In genomic region chr11:61091642-61092262, GRCm38 (mm10) we compare ENCODE assay signal across 9 mouse cellular contexts. TPM values are rescaled to one million over a fixed set of nuclear protein-coding genes. Genes with fewer than 3 reads are reported as not detected.
A peak's percentile ranks its signal among the peaks of the same experiment; 100 is the strongest.
DNase-seq lines count a peak whose midpoint lies in the region; ATAC-seq and TF ChIP-seq lines count a peak whose summit lies in the region.
"Had no signal": no experiment of that assay in that cellular context is flagged by ENCODE, and none has a peak within 500 bp of the region (broad histone marks: within the 10 kb centered on the region; RNA-seq: fewer than 3 reads in every experiment).

No protein-coding gene starts in this region.

- H3K4me3 ChIP-seq in neural tube, embryonic 15.5 days (replicated peaks), result no peak overlapping the region
- no peak overlapping the region for H3K4me3 ChIP-seq in embryonic facial prominence, embryonic 10.5 days
- H3K4me3 ChIP-seq in hindbrain, embryonic 16.5 days (ENCODE audit: low read length), result no peak overlapping the region
- H3K4me3 ChIP-seq in myocyte, result no peak overlapping the region
- H3K4me3 ChIP-seq: heart, embryonic 13.5 days had no signal

- WGBS in neural tube, embryonic 15.5 days, result 19% methylated on average over 7 of the region's 7 CpGs
- 23% methylated on average over 7 of the region's 7 CpGs for WGBS in embryonic facial prominence, embryonic 10.5 days
- WGBS in hindbrain, embryonic 16.5 days, result 17% methylated on average over 7 of the region's 7 CpGs

- no peak overlapping the region for H3K9ac ChIP-seq in neural tube, embryonic 15.5 days (replicated peaks)
- peak overlapping the region; percentile 35; the same call in 1 of the 2 replicates for H3K9ac ChIP-seq in hindbrain, embryonic 16.5 days (ENCODE audit: low read depth, low read length)
- H3K9ac ChIP-seq: heart, embryonic 13.5 days had no signal

- no peak for ATAC-seq in neural tube, embryonic 15.5 days (ENCODE audit: low FRiP score)
- 0 out of 2 replicates have a peak, but pooled peaks have one; percentile 24 for ATAC-seq in hindbrain, embryonic 16.5 days

- intact Hi-C loops in left cerebral cortex, postnatal 25 days (cut with DNase I), result loop anchor here (1.0 to 10.0 kb wide), 4 partner anchors 49 to 257 kb away; partner anchors contain the start of gene Dhrs7b

- H3K4me2 ChIP-seq in neural tube, embryonic 15.5 days, result no peak overlapping the region
- no peak overlapping the region for H3K4me2 ChIP-seq in hindbrain, embryonic 16.5 days (ENCODE audit: low read length)
- H3K4me2 ChIP-seq in myocyte (ENCODE audit: low read depth), result peak overlapping the region; percentile 25
- H3K4me2 ChIP-seq: heart, embryonic 13.5 days had no signal

- DNase-seq in neural tube, embryonic 10.5 days (ENCODE audit: extremely low spot score, low spot score), result peak; percentile 58
- peak; percentile 30 for DNase-seq in adrenal gland, adult 8-10 months
- DNase-seq in embryonic facial prominence, embryonic 10.5 days (ENCODE audit: low spot score), result peak; percentile 73
- peak; percentile 80 to 85 for DNase-seq in left cerebral cortex, postnatal 25 days (ENCODE audit: low spot score in 2 of 2)
- DNase-seq in thymus, postnatal 4 days, result peak; percentile 83

- no peaks in the 10 kb centered on the region for H3K27me3 ChIP-seq in neural tube, embryonic 15.5 days (replicated peaks)
- H3K27me3 ChIP-seq in embryonic facial prominence, embryonic 10.5 days (replicated peaks; ENCODE audit: low read depth, poor library complexity, severe bottlenecking), result no peaks in the 10 kb centered on the region
- no peaks in the 10 kb centered on the region for H3K27me3 ChIP-seq in hindbrain, embryonic 16.5 days (replicated peaks; ENCODE audit: control insufficient read depth, insufficient read depth, low read length)
- H3K27me3 ChIP-seq in myocyte (ENCODE audit: control insufficient read depth, insufficient read depth, insufficient read length), result no peaks in the 10 kb centered on the region

- H3ac ChIP-seq in myocyte (ENCODE audit: control insufficient read depth, insufficient read length), result no peak overlapping the region

- H3K4me1 ChIP-seq in neural tube, embryonic 15.5 days, result no peaks in the 10 kb centered on the region
- no peaks in the 10 kb centered on the region for H3K4me1 ChIP-seq in embryonic facial prominence, embryonic 10.5 days
- no peaks in the 10 kb centered on the region for H3K4me1 ChIP-seq in hindbrain, embryonic 16.5 days (ENCODE audit: control insufficient read depth, insufficient read depth, low read depth, low read length)
- H3K4me1 ChIP-seq: heart, embryonic 13.5 days had no signal

- no peak for TF ChIP-seq POLR2A in myocyte (IDR thresholded peaks at IDR 0.05; ENCODE audit: insufficient read length, low read depth)

- H3K27ac ChIP-seq in neural tube, embryonic 15.5 days (replicated peaks), result no peak overlapping the region
- no peak overlapping the region for H3K27ac ChIP-seq in embryonic facial prominence, embryonic 10.5 days (replicated peaks)
- 0 out of 2 replicates have a peak overlapping the region, but pooled peaks have one; percentile 29 for H3K27ac ChIP-seq in hindbrain, embryonic 16.5 days (ENCODE audit: low read depth, low read length)
- H3K27ac ChIP-seq: heart, embryonic 13.5 days had no signal

- H3K79me2 ChIP-seq in myocyte (ENCODE audit: control insufficient read depth, insufficient read depth), result no peaks in the 10 kb centered on the region

- no peaks in the 10 kb centered on the region for H3K9me3 ChIP-seq in neural tube, embryonic 15.5 days (replicated peaks)
- no peaks in the 10 kb centered on the region for H3K9me3 ChIP-seq in embryonic facial prominence, embryonic 10.5 days
- no peaks in the 10 kb centered on the region for H3K9me3 ChIP-seq in hindbrain, embryonic 16.5 days (ENCODE audit: control insufficient read depth, low read length)

- no peaks in the 10 kb centered on the region for H3K36me3 ChIP-seq in neural tube, embryonic 15.5 days
- no peaks in the 10 kb centered on the region for H3K36me3 ChIP-seq in embryonic facial prominence, embryonic 10.5 days (replicated peaks)
- H3K36me3 ChIP-seq in hindbrain, embryonic 16.5 days (ENCODE audit: control insufficient read depth, insufficient read depth, low read length), result no peaks in the 10 kb centered on the region
- no peaks in the 10 kb centered on the region for H3K36me3 ChIP-seq in myocyte (ENCODE audit: control insufficient read depth, insufficient read depth)
- H3K36me3 ChIP-seq: heart, embryonic 13.5 days had no signal

TF ChIP-seq in myocyte, 11 proteins besides CTCF, POLR2A, EP300 and RAD21:
- TF ChIP-seq E2F4 (IDR thresholded peaks at IDR 0.05; ENCODE audit: insufficient read depth) (no peak), TCF12 (IDR thresholded peaks at IDR 0.05; ENCODE audit: insufficient read depth, poor library complexity, severe bottlenecking) (no peak)

RNA-seq across cellular contexts. Expression of gene Tnfrsf13b, which starts 34.8 kb away (rescaled TPM):
- 1.2 and 3.7 TPM in 2 replicates for polyA plus RNA-seq in neural tube, embryonic 15.5 days (2015; fragmentation: Nextera tagmentation; extraction: Ambion mirVana)
- 1 to 10 TPM in 2 of 4 experiments, under 1 TPM in 2; 0.17 to 2.2 (median 0.84) TPM for total RNA-seq in adrenal gland, adult 8-10 months (2022)
- 0.86 and 1.2 TPM in 2 replicates for polyA plus RNA-seq in embryonic facial prominence, embryonic 10.5 days (2016; fragmentation: Nextera tagmentation; extraction: Ambion mirVana)
- polyA plus RNA-seq in hindbrain, embryonic 16.5 days (2015; fragmentation: Nextera tagmentation; extraction: Ambion mirVana), result 1.4 and 2.0 TPM in 2 replicates
- total RNA-seq in left cerebral cortex, postnatal 25 days (2021), result 1 to 10 TPM; 1.4 to 1.8 TPM
- 0.04 TPM for polyA plus RNA-seq in myocyte (2012; fragmentation: generic; extraction: Trizol)

Comparison
In these comparisons a context has a peak if more than half of its experiments do, and no peak if none do; other contexts are left out.
1. DNase-seq: peak in every context shown above with its lines; median percentile 83 in thymus, postnatal 4 days; 82 in left cerebral cortex, postnatal 25 days; 73 in embryonic facial prominence, embryonic 10.5 days; 58 in neural tube, embryonic 10.5 days; 30 in adrenal gland, adult 8-10 months.